Mouse (Mus musculus) midbrain, postnatal 0 days (tissue): ENCODE measurements around the gene Trmt2b. TPM values are rescaled to one million over a fixed set of nuclear protein-coding genes. Genes with fewer than 3 reads are reported as not detected.

Experiments used
- ATAC-seq: fragments of 200-750 bp; cut with Nextera tagmentation; 2 replicates; pipeline ENCODE4 v1.8.0; 2017; ENCODE audit warnings: moderate number of reproducible peaks, mild to moderate bottlenecking, moderate TSS enrichment, moderate library complexity; ENCODE audit not compliant: low FRiP score
- DNase-seq: peaks from one replicate; pipeline ENCODE4 v3.0.0-alpha.2; 2015; ENCODE audit warnings: low spot score
- H3K27ac ChIP-seq: fragments of 300-500 bp; sonication (generic); 2 replicates; pipeline ENCODE4 v1.5.1; 2014; ENCODE audit warnings: low read depth, mild to moderate bottlenecking, low read length, mixed read lengths
- H3K27me3 ChIP-seq: fragments of 300-500 bp; sonication (generic); 2 replicates; pipeline ENCODE4 v1.6.1; 2014; ENCODE audit warnings: low read length, control low read depth, mixed read lengths; ENCODE audit not compliant: insufficient read depth
- H3K36me3 ChIP-seq: fragments of 300-500 bp; sonication (generic); 2 replicates; pipeline ENCODE4 v1.6.1; 2014; ENCODE audit warnings: low read length, control low read depth, mixed read lengths; ENCODE audit not compliant: insufficient read depth
- H3K4me1 ChIP-seq: fragments of 300-500 bp; sonication (generic); 2 replicates; pipeline ENCODE4 v1.6.1; 2014; ENCODE audit warnings: mild to moderate bottlenecking, control low read depth, antibody characterized with exemption, low read length, mixed read lengths; ENCODE audit not compliant: insufficient read depth
- H3K4me2 ChIP-seq: fragments of 300-500 bp; sonication (generic); 2 replicates; pipeline ENCODE4 v1.6.1; 2014; ENCODE audit warnings: low read depth, mild to moderate bottlenecking, low read length, mixed read lengths; ENCODE audit not compliant: poor library complexity, severe bottlenecking
- H3K4me3 ChIP-seq: fragments of 300-500 bp; sonication (generic); 2 replicates; pipeline ENCODE4 v1.5.1; 2014; ENCODE audit warnings: low read depth, mild to moderate bottlenecking, low read length, moderate library complexity
- H3K9ac ChIP-seq: fragments of 300-500 bp; sonication (generic); replicated peaks from 2 replicates; pipeline ENCODE4 v1.6.1; 2014; ENCODE audit warnings: mild to moderate bottlenecking, low read length, moderate library complexity, mixed read lengths; ENCODE audit not compliant: poor library complexity, severe bottlenecking
- H3K9me3 ChIP-seq: fragments of 300-500 bp; sonication (generic); 2 replicates; pipeline ENCODE4 v1.6.1; 2016; ENCODE audit warnings: low read length, control low read depth
- CTCF ChIP-seq: IDR thresholded peaks from 2 replicates; pipeline ENCODE4 v1.5.1; 2016; ENCODE audit warnings: antibody characterized with exemption, mild to moderate bottlenecking
- WGBS: fragments of 180-500 bp; shearing (Covaris S2); extraction: QIAGEN DNeasy Blood & Tissue Kit; methylation state at CpG from one replicate; pipeline ENCODE4 v1.1.7; 2014; 5-methylcytosine and 5-hydroxymethylcytosine counted together
- polyA plus RNA-seq: library from polyadenylated mRNA; unstranded; fragments of >200 nt; fragmentation: Nextera tagmentation; extraction: Ambion mirVana; gene quantifications from 2 replicates; pipeline ENCODE4 v1.2.1, GENCODE M21; 2015
- total RNA-seq: library from RNA; depleted of rRNA; stranded (reverse); fragments of >200 nt; gene quantifications from 2 replicates; pipeline ENCODE4 v1.2.3, GENCODE M21; 2014

Gene Trmt2b
- total and polyA plus RNA-seq, 2 experiments from 2014 or later = 4.0 to 4.8 TPM

DNA sequence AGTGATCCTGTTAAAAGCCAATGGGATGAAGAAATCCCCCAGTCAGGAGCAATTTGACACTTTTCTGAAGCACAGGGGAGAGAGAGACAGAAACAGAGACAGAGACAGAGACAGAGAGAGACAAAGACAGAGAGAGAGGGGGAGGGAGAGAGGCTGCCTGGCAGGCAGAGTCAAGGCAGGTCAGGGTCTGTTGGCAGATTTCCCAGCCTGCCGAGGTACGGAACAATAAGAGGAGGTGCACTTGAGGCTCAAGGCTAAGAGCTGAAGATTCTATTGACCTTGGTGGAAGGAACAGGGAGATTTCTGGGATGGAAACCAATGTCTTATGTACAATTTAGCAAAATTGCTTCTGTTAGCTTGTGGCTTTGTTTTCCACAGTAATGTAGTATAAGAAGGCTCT, 28.6 kb downstream of the Trmt2b start:
- DNase-seq = no peak
- H3K27me3 ChIP-seq = no peaks in the 10 kb centered on the region
- H3K36me3 ChIP-seq = no peaks in the 10 kb centered on the region
- H3K4me3 ChIP-seq = no peak overlapping the region
- no peak overlapping the region for H3K4me2 ChIP-seq
- H3K27ac ChIP-seq = no peak overlapping the region
- H3K9me3 ChIP-seq = no peaks in the 10 kb centered on the region
- no peak for TF ChIP-seq CTCF
- ATAC-seq = no peak
- H3K9ac ChIP-seq = no peak overlapping the region
- H3K4me1 ChIP-seq = no peaks in the 10 kb centered on the region
- 57% methylated on average over 2 of the region's 2 CpGs for WGBS

DNA sequence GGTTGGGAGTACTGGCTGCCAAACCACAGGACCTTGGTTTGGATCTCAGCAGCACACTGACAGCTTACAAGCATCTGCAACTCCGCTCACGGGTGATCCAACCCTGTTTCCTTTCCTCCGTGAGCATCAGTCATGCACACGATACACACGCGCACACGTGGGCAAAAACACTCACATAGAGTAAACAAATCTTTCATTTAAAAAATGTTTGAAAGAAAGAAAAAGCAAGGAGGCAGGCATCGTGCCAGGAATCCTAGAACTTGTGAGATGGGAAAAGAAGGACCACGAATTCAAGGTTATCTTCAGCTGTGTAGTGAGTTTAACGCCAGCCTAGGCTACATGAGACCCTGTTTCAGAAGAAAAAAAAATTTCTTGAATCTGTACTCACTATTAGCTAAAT, 30.8 kb downstream of the Trmt2b start:
- DNase-seq (no peak), ATAC-seq (no peak)
- 89% methylated on average over 10 of the region's 10 CpGs for WGBS
- no peaks in the 10 kb centered on the region for H3K9me3 ChIP-seq
- H3K27ac ChIP-seq = no peak overlapping the region
- TF ChIP-seq CTCF = no peak
- H3K9ac ChIP-seq = no peak overlapping the region
- H3K36me3 ChIP-seq = no peaks in the 10 kb centered on the region
- no peaks in the 10 kb centered on the region for H3K27me3 ChIP-seq
- H3K4me2 ChIP-seq = no peak overlapping the region
- no peaks in the 10 kb centered on the region for H3K4me1 ChIP-seq
- H3K4me3 ChIP-seq = no peak overlapping the region

DNA sequence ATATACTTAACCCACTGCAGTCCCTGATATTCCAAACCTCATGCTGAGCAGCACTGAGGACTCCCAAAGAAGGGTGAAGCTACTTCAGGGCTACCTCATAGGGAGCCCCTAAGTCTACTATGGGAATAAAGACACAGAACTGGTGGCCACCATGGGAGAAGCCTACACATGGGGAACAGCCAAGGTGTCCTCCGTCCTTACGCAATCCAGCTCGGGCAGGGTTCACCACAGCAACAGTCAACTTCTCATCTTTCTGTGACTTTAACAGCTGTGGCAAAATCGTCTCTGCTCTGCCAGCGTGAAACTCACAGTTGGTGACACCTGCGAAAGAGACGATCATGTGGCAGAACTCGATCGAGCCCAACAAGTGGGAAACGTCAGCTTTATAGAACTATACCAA, 38.5 kb downstream of the Trmt2b start:
- Histone ChIP-seq H3K4me2 (no peak overlapping the region), H3K27ac (no peak overlapping the region), H3K36me3 (no peaks in the 10 kb centered on the region), H3K9ac (no peak overlapping the region), H3K4me3 (no peak overlapping the region), H3K27me3 (no peaks in the 10 kb centered on the region), H3K4me1 (no peaks in the 10 kb centered on the region), H3K9me3 (no peaks in the 10 kb centered on the region)
- ATAC-seq (no peak), DNase-seq (no peak)
- TF ChIP-seq CTCF = no peak
- WGBS = 90% methylated on average over 10 of the region's 10 CpGs

DNA sequence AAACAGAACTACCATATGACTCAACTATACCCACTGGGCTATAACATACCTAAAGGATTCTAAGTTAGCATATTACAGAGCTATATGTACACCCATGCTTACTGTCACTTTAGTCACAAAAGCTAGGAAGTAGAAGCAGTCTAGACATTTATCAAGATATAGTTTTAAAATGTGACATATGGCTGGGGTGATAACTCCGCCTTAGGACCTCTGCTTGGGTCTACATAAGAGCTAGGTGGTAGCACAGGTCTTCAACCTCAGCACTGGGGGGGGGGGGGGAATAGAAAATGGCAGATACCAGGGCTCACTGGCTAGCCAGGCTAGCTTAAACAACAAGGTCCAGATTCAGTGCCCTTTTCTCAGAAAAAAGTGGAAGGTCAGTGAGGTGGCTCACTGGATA, 43.7 kb downstream of the Trmt2b start:
- Histone ChIP-seq H3K9ac (no peak overlapping the region), H3K27me3 (no peaks in the 10 kb centered on the region), H3K4me1 (no peaks in the 10 kb centered on the region), H3K9me3 (no peaks in the 10 kb centered on the region), H3K4me2 (no peak overlapping the region), H3K4me3 (no peak overlapping the region), H3K36me3 (no peaks in the 10 kb centered on the region), H3K27ac (no peak overlapping the region)
- TF ChIP-seq CTCF = no peak
- DNase-seq (no peak), ATAC-seq (no peak)
- WGBS = 85% methylated on average over 1 of the region's 1 CpGs

DNA sequence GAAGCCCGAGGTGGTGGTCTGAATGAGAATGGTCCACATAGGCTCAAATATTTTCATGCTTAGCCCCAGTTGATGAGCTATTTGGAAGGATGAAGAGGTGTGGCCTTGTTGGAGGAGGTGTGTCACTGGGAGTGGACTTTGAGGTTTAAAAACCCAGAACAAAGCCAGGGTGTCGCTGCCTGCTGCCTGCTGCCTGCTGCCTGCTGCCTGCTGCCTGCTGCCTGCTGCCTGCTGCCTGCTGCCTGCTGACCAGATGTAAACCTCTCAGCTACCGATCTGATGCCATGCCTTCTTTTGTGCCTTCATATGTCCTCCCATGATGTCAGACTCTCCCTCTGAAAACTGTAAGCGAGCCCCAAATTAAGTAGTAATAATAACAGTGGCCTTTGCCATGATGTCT, 54.9 kb downstream of the Trmt2b start, which contains the start of gene Nox1:
Gene Nox1 (minus strand): TSS at position 101 of the 400 bp plus-strand sequence.
- H3K9ac ChIP-seq = no peak within 1 kb of the TSS
- H3K9me3 ChIP-seq = no peaks in the 10 kb centered on the region
- 53% methylated on average over 4 of the region's 4 CpGs for WGBS
- no peak for TF ChIP-seq CTCF
- ATAC-seq (no peak), DNase-seq (no peak)
- H3K4me3 ChIP-seq = no peak within 1 kb of the TSS
- H3K27ac ChIP-seq = no peak within 1 kb of the TSS
- no peaks in the 10 kb centered on the region for H3K27me3 ChIP-seq
- H3K36me3 ChIP-seq = no peaks in the 10 kb centered on the region
- no peak within 1 kb of the TSS for H3K4me2 ChIP-seq
- no peaks in the 10 kb centered on the region for H3K4me1 ChIP-seq

DNA sequence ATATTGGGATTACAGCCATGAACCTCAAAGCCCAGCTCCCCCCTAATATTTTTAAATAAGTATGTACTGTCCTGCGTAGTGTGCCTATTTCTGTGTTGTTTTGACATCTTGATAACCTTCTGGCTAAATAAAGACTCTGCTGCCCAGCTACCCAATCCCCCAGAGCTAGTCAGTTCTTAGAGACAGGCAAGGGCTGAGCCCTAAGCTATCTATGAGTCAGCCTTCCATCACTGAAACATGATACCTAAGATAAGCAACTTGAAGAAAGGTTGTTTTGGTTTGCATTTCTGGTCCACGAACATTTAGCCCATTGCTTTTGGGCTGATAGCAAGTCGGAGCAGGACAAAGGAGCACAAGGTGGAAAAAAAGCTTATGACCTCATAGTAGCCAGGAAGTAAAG, 56.2 kb downstream of the Trmt2b start:
- no peak overlapping the region for H3K4me2 ChIP-seq
- DNase-seq (no peak), ATAC-seq (no peak)
- no peak overlapping the region for H3K27ac ChIP-seq
- H3K4me3 ChIP-seq = no peak overlapping the region
- WGBS = 80% methylated on average over 3 of the region's 3 CpGs
- H3K9me3 ChIP-seq = no peaks in the 10 kb centered on the region
- H3K4me1 ChIP-seq = no peaks in the 10 kb centered on the region
- no peaks in the 10 kb centered on the region for H3K36me3 ChIP-seq
- H3K27me3 ChIP-seq = no peaks in the 10 kb centered on the region
- no peak for TF ChIP-seq CTCF
- H3K9ac ChIP-seq = no peak overlapping the region
